Comparison of ENCODE assay signal across 24 mouse cellular contexts in genomic region chr6:47328281-47328680, GRCm38 (mm10).
DNase-seq lines count a peak whose midpoint lies in the region; ATAC-seq and TF ChIP-seq lines count a peak whose summit lies in the region.
"Had no signal": no experiment of that assay in that cellular context is flagged by ENCODE, and none has a peak within 500 bp of the region (broad histone marks: within the 10 kb centered on the region; RNA-seq: fewer than 3 reads in every experiment).

No protein-coding gene starts in this region.

- TF ChIP-seq POLR2A in ES-Bruce4 (IDR thresholded peaks at IDR 0.05; ENCODE audit: insufficient read depth, low read length), result no peak

- H3K36me3 ChIP-seq in liver, embryonic 16.5 days (ENCODE audit: control insufficient read depth, insufficient read depth), result no peaks in the 10 kb centered on the region
- no peaks in the 10 kb centered on the region for H3K36me3 ChIP-seq in liver, embryonic 11.5 days (ENCODE audit: control insufficient read depth, insufficient read depth, low read length)
- no peaks in the 10 kb centered on the region for H3K36me3 ChIP-seq in ES-Bruce4 (ENCODE audit: control insufficient read depth, insufficient read depth, low read length, poor library complexity, severe bottlenecking)
- no peaks in the 10 kb centered on the region for H3K36me3 ChIP-seq in stomach, embryonic 16.5 days (ENCODE audit: control insufficient read depth, insufficient read depth, low read length)
- no peaks in the 10 kb centered on the region for H3K36me3 ChIP-seq in midbrain, postnatal 0 days (ENCODE audit: insufficient read depth, low read length)
- H3K36me3 ChIP-seq: G1E; limb, embryonic 12.5 days; liver, embryonic 13.5 days; lung, embryonic 15.5 days; midbrain, embryonic 12.5 days; stomach, embryonic 15.5 days had no signal

- no peak for DNase-seq in liver, embryonic 11.5 days (ENCODE audit: low spot score)
- peak; percentile 71 for DNase-seq in R1 (ENCODE audit: low read depth, low spot score)
- no peak for DNase-seq in adrenal gland, adult 8-10 months
- no peak for DNase-seq in midbrain, postnatal 0 days (ENCODE audit: low spot score)
- DNase-seq: B cell, adult 2 months; cerebellum, adult 2 months; cerebellum, postnatal 14 days; forebrain, postnatal 0 days; kidney, adult 9 months; kidney, postnatal 10 days; liver, embryonic 13.5 days; thymus, adult 18-20 months; thymus, postnatal 25 days had no signal

- ATAC-seq in liver, embryonic 16.5 days (ENCODE audit: low read depth), result peak; percentile 27; the same call in 1 of the 2 replicates
- no peak; the same call in 1 of the 2 replicates for ATAC-seq in liver, embryonic 11.5 days (replicated peaks; ENCODE audit: low FRiP score)
- ATAC-seq in stomach, embryonic 16.5 days (ENCODE audit: insufficient read depth, low FRiP score), result peak; percentile 50; the same call in 1 of the 2 replicates
- ATAC-seq in midbrain, postnatal 0 days (ENCODE audit: low FRiP score), result no peak
- ATAC-seq: forebrain, postnatal 0 days; hindbrain, embryonic 16.5 days; Patski had no signal

- no peaks in the 10 kb centered on the region for H3K4me1 ChIP-seq in liver, embryonic 16.5 days (ENCODE audit: control insufficient read depth, low read depth, low read length)
- H3K4me1 ChIP-seq in liver, embryonic 11.5 days (replicated peaks; ENCODE audit: control insufficient read depth, insufficient read depth, low read length), result peaks cover 9% of the 10 kb centered on the region
- no peaks in the 10 kb centered on the region for H3K4me1 ChIP-seq in ES-Bruce4 (ENCODE audit: control insufficient read depth, insufficient read depth, low read length)
- H3K4me1 ChIP-seq in stomach, embryonic 16.5 days (ENCODE audit: control insufficient read depth, insufficient read depth, low read length), result no peaks in the 10 kb centered on the region
- H3K4me1 ChIP-seq in midbrain, postnatal 0 days (ENCODE audit: insufficient read depth, low read length), result no peaks in the 10 kb centered on the region
- H3K4me1 ChIP-seq: limb, embryonic 12.5 days; stomach, embryonic 15.5 days had no signal

- H3K4me3 ChIP-seq in liver, embryonic 16.5 days (ENCODE audit: low read depth, low read length), result no peak overlapping the region
- H3K4me3 ChIP-seq in liver, embryonic 11.5 days (ENCODE audit: low read depth, low read length), result no peak overlapping the region
- H3K4me3 ChIP-seq in ES-Bruce4 (ENCODE audit: low read depth, low read length), result no peak overlapping the region
- no peak overlapping the region for H3K4me3 ChIP-seq in stomach, embryonic 16.5 days (replicated peaks; ENCODE audit: low read length)
- H3K4me3 ChIP-seq in midbrain, postnatal 0 days (ENCODE audit: low read depth, low read length), result no peak overlapping the region
- H3K4me3 ChIP-seq: erythroblast, embryonic 14.5 days; limb, embryonic 12.5 days; liver, embryonic 13.5 days; lung, embryonic 15.5 days; midbrain, embryonic 12.5 days; stomach, embryonic 15.5 days had no signal

- WGBS in liver, embryonic 16.5 days (ENCODE audit: insufficient replicate concordance), result 68% methylated on average over 3 of the region's 3 CpGs
- WGBS in liver, embryonic 11.5 days, result 69% methylated on average over 3 of the region's 3 CpGs
- WGBS in stomach, embryonic 16.5 days, result 70% methylated on average over 3 of the region's 3 CpGs
- 77% methylated on average over 3 of the region's 3 CpGs for WGBS in midbrain, postnatal 0 days

- no peaks in the 10 kb centered on the region for H3K9me3 ChIP-seq in liver, embryonic 16.5 days (replicated peaks; ENCODE audit: control insufficient read depth, low read length)
- no peaks in the 10 kb centered on the region for H3K9me3 ChIP-seq in liver, embryonic 11.5 days (ENCODE audit: control insufficient read depth, low read length)
- no peaks in the 10 kb centered on the region for H3K9me3 ChIP-seq in ES-Bruce4 (replicated peaks; ENCODE audit: control insufficient read depth, insufficient read depth, low read length, poor library complexity, severe bottlenecking)
- no peaks in the 10 kb centered on the region for H3K9me3 ChIP-seq in stomach, embryonic 16.5 days (replicated peaks; ENCODE audit: control insufficient read depth, low read length)
- H3K9me3 ChIP-seq in midbrain, postnatal 0 days (ENCODE audit: low read length), result no peaks in the 10 kb centered on the region
- H3K9me3 ChIP-seq: G1E; limb, embryonic 12.5 days; liver, embryonic 13.5 days; lung, embryonic 15.5 days; midbrain, embryonic 12.5 days; stomach, embryonic 15.5 days had no signal

- no peak for TF ChIP-seq CTCF in ES-Bruce4 (IDR thresholded peaks at IDR 0.05; ENCODE audit: low read depth, low read length)
- TF ChIP-seq CTCF in midbrain, postnatal 0 days (IDR thresholded peaks at IDR 0.05), result no peak

- no peak overlapping the region for H3K9ac ChIP-seq in liver, embryonic 16.5 days (ENCODE audit: low read depth, low read length)
- no peak overlapping the region for H3K9ac ChIP-seq in liver, embryonic 11.5 days (ENCODE audit: low read depth, low read length)
- no peak overlapping the region for H3K9ac ChIP-seq in ES-Bruce4 (ENCODE audit: low read depth, poor library complexity, severe bottlenecking)
- no peak overlapping the region for H3K9ac ChIP-seq in stomach, embryonic 16.5 days (ENCODE audit: low read length)
- no peak overlapping the region for H3K9ac ChIP-seq in midbrain, postnatal 0 days (replicated peaks; ENCODE audit: low read length, poor library complexity, severe bottlenecking)
- H3K9ac ChIP-seq: forebrain, postnatal 0 days; limb, embryonic 12.5 days; liver, embryonic 13.5 days; lung, embryonic 15.5 days; midbrain, embryonic 12.5 days; stomach, embryonic 15.5 days had no signal

- H3K4me2 ChIP-seq in liver, embryonic 16.5 days (ENCODE audit: low read depth, low read length), result no peak overlapping the region
- H3K4me2 ChIP-seq in liver, embryonic 11.5 days, result no peak overlapping the region
- H3K4me2 ChIP-seq in stomach, embryonic 16.5 days (ENCODE audit: low read depth, low read length), result no peak overlapping the region
- no peak overlapping the region for H3K4me2 ChIP-seq in midbrain, postnatal 0 days (ENCODE audit: low read depth, low read length, poor library complexity, severe bottlenecking)
- H3K4me2 ChIP-seq: limb, embryonic 12.5 days; liver, embryonic 13.5 days; lung, embryonic 15.5 days; midbrain, embryonic 12.5 days; stomach, embryonic 15.5 days had no signal

- H3K27me3 ChIP-seq in liver, embryonic 16.5 days (ENCODE audit: control insufficient read depth, insufficient read depth, low read depth, low read length), result no peaks in the 10 kb centered on the region
- no peaks in the 10 kb centered on the region for H3K27me3 ChIP-seq in liver, embryonic 11.5 days (replicated peaks; ENCODE audit: control insufficient read depth, insufficient read depth, low read length)
- H3K27me3 ChIP-seq in ES-Bruce4 (ENCODE audit: control insufficient read depth, insufficient read depth, low read length, poor library complexity, severe bottlenecking), result no peaks in the 10 kb centered on the region
- no peaks in the 10 kb centered on the region for H3K27me3 ChIP-seq in stomach, embryonic 16.5 days (ENCODE audit: control insufficient read depth, insufficient read depth, low read length)
- no peaks in the 10 kb centered on the region for H3K27me3 ChIP-seq in midbrain, postnatal 0 days (ENCODE audit: insufficient read depth, low read length)
- H3K27me3 ChIP-seq: limb, embryonic 12.5 days; liver, embryonic 13.5 days; lung, embryonic 15.5 days; midbrain, embryonic 12.5 days; Patski; stomach, embryonic 15.5 days had no signal

- TF ChIP-seq EP300 in ES-Bruce4 (IDR thresholded peaks at IDR 0.05; ENCODE audit: insufficient read depth, low read depth, low read length), result peak; percentile 63

- no peak overlapping the region for H3K27ac ChIP-seq in liver, embryonic 16.5 days (ENCODE audit: low read length)
- H3K27ac ChIP-seq in liver, embryonic 11.5 days (ENCODE audit: low read depth, low read length), result no peak overlapping the region
- H3K27ac ChIP-seq in ES-Bruce4 (ENCODE audit: insufficient read depth, low read length), result no peak overlapping the region
- no peak overlapping the region for H3K27ac ChIP-seq in stomach, embryonic 16.5 days (ENCODE audit: low read length)
- no peak overlapping the region for H3K27ac ChIP-seq in midbrain, postnatal 0 days (ENCODE audit: low read depth, low read length)
- H3K27ac ChIP-seq: limb, embryonic 12.5 days; liver, embryonic 13.5 days; lung, embryonic 15.5 days; midbrain, embryonic 12.5 days; stomach, embryonic 15.5 days had no signal

Comparison
In these comparisons a context has a peak if more than half of its experiments do, and no peak if none do; other contexts are left out.
1. ATAC-seq: peak in liver, embryonic 16.5 days (single experiment) and stomach, embryonic 16.5 days (single experiment); none in liver, embryonic 11.5 days (single experiment) and midbrain, postnatal 0 days (single experiment).